Mouse (Mus musculus) small intestine, adult 2 months (tissue): ENCODE measurements around the gene Dlat.

Experiments
- CTCF ChIP-seq: fragments of 200-500 bp; IDR thresholded peaks from 2 replicates; pipeline ENCODE4 v1.5.1; 2012; ENCODE audit warnings: low read depth, mild to moderate bottlenecking, control low read depth, inconsistent platforms, low read length, moderate library complexity, mixed read lengths; ENCODE audit not compliant: insufficient replicate concordance, insufficient read length; ENCODE audit errors: extremely low read depth
- POLR2A ChIP-seq: fragments of 200-500 bp; IDR thresholded peaks from 2 replicates; pipeline ENCODE4 v1.6.1; 2012; ENCODE audit warnings: low read depth, mild to moderate bottlenecking, control low read depth, inconsistent platforms, low read length, moderate library complexity

GRCm38 (mm10) chr9:50670690-50671089 is 11.1 kb upstream of the Dlat start:
- TF ChIP-seq CTCF (peak; percentile 76; the same call in 1 of the 2 replicates), POLR2A (no peak)
